Mouse (Mus musculus) kidney, adult 18-20 months (tissue): Measurements from ENCODE around the gene Acsl1.

Source experiments
- DNase-seq: peaks from one replicate; pipeline ENCODE4 v3.0.0; 2021

Acsl1 gene

DNA sequence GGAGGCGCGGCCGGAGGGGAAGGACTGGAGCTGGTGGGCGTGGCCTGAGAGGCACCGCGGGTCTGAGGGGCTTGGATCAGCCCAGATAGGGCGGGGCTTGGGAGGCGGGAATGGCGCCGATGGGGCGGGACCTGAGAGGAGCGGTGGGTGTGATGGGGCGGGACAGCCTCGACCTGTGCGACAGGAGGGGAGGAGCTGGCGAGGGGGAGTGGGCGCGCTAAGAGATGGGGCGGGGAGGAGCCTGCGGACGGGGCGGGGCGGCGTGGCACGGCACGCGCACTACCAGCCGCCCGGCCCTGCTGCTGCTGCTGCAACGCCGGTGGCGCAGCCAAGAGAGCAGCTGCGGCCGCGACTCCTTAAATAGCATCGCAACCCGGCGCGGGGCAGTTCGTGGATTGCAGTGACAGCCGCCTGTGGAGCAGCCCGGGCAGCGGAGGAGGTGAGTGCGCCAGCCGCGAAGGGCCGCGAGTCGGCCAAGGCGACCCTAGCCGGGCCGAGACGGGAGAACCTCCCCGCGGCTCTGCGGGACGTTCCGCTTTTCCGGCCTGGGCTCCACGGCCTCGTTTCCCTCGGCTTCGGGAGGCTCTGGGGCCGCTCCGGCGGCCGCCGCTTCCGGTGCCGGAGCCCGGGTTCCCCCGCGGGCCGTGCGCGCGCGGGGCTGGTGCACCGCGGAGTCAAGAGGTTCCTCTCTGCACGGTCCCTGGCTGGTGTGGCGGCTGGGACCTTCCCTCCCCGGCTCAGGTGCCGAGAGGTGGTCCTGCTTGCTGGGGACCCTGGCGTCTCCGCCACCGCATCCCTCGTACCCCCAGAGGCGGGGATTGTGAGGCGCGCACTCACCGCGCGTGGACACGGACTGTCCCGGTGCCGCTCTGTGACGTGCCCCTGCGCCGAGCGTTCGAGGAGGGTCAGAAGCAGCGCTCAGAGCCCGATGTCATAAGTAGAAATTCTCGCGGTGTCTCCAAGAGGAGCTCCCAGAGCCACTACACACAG, at the start of gene Acsl1:
Gene Acsl1, plus strand, starts transcription at position 246 of the 990 bp plus-strand sequence.
- peak; percentile 100 for DNase-seq

DNA sequence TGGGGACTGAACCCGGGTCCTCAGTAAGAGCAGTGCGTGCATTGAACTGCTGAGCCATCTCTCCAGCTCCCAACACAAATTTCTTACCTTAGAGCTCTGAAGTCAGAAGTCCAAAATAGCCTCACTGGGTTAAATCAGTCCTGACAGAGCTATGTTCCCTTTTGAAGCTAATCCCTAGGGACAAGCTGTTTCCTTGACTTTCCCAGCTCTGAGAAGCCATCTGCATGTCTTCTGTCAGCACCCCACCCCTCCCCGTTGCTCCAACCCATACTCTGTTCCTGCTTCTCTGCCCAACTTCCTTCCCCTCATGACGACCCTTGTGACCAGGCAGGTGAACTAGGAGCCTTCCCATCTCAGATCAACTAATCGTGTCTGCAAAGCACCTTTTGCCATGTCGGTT, 49.3 kb upstream of the Acsl1 start:
- DNase-seq = no peak

DNA sequence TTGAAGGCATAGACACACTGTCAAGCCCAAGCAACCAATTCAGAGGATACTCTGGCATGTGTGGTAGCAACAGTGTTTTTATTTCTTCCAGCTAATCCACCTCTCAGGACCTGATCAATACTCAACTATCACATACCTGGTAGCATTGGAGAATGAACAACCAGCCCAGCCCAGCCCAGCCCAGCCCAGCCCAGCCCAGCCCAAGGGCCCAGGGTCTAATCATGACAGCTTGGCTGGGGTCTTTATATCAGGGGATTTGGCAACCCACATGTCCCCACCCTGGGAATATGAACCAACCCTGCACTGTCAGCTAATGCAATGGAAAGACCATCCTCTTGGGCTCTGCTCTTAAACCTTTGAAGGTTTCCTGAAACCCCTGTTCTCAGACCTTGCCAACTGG, 42.9 kb upstream of the Acsl1 start:
- DNase-seq = no peak

DNA sequence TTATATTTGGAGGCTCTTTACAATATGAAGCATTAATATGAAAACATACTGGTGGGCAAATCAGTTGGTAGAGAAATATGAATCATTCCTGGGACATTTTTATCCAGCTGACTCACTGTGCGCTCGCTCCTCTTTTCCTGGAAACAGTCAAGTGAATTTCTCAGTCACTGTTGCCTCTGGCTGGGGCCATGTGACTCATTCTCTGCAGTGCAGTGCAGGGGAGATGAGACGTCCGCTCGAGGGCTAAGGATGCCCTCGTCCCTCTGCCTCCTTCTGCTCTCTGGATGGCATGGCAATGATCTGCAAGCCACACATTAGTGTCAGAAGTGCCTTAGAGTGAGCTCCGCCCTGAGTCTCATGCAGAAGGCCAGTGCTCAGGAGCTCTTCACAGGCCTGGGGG, 41.0 kb upstream of the Acsl1 start:
- peak; percentile 33 for DNase-seq

DNA sequence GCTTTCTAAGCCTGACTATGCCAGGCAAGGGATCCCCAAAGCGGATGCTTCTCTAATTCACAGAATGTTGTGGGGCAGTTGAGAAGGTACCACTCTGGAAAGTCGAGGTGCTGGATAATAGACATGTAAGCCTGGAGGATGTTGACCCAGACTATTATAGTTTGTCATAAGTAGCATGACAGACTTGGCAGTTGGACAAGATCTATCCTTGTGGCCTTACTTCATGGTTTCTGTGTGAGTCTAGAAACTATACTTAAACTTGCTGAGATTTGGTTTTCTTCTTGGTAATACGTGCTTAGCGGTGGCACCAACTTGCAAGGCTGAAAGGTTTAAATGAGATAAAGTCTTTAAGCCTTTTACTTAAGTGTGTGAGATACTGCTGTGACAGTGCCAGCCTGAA, 38.9 kb upstream of the Acsl1 start:
- DNase-seq = no peak

DNA sequence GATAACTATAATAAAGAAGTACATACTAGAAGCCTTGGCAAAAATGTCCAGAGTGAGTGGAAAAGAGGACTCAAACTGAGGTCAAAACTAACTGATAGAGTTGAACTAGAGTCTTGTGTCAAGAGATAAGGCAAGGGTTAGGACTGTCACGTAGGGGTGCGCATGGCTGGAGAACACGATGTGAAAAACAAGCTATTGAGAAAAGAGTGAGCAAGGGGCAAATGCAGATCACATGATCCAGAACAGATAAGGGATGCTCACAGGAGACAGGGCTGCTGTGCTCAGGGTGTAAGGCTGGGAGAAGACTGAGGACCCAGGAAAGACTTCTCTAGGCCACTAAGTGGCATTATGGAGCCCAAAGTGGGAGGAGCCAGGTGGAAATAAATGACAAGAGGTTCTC, 38.3 kb upstream of the Acsl1 start:
- no peak for DNase-seq

DNA sequence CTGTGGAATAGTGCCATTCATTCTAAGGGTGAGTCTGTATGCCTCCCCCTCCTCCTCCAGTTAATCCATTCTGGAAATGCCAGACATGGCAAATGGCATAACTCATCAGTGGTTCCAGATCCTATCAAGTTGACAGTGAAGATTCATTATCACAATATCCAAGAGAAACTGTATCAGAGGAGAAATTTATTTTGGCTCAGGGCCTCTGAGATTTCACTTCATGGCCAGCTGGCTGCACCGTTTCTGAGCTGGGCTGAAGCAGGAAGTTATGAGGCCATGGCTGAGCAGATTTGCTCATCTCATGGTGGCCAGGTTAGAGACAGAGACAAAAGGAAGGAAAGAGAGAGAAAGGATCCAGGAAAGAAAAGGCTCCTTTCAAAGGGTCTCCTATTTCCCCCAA, 37.2 kb upstream of the Acsl1 start:
- DNase-seq = no peak

DNA sequence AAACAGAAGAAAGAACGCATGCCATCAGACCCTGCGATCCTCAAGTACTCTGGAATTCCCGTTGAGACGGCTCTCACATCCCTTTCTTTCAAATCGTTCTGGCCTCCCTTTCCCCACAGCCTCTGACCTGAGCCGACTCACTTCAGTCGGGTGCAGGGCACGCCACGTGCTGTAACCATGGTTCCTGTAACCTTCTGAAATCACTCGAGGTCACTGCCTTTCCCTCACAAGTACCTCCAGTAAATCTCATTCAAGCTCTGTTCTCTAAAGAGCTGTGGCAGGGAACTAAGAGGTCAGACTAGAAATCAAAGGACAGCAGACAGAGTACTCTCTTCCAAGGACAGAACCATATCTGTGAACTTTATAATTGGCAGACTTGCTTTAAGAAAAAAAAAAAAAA, 32.3 kb upstream of the Acsl1 start:
- DNase-seq = peak; percentile 50

DNA sequence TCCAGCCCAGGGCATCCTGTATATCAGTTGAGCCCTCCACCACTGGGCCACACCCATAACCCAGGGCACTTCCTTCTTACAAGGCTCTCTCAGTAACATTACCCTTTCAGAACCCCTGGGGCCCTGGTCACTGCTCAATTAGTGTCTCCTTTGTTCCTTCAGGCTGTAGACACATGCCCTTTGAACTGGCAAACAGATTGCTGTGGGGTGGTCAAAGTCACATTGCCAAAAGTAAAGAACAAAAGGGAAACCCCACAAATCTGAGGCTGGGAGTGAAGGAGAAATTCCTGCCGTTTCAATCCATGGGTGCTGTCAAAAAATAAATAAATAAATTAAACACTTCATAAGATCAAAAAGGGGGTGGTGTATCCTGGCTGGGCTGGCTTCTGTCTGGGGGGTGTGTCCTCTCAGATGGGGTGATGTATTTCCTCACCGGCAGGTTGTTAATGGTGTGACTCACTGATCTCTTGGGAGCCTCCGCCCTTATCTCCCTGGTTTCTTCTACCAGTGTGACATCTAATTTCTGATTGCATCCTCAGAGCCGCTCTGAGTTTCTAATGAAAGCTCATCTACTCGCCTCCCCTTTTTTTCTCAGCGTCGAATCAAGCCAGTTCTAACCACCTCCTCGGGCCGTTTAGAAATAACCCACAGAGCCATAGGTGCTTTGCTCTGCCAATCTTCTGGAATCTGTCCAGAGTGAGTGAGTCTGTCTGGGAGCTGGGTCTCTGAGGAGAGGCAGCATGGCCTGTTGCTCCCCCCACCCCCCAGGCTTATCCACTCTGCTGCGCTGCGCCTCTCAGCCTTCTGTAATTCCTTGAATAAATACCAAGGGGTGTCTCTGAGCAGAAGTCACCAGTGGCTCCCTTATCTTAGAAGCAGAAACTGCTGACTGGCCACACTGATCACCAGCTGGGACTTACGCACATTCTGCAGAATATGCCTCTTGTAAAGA, 24.6 kb upstream of the Acsl1 start:
- DNase-seq = no peak

DNA sequence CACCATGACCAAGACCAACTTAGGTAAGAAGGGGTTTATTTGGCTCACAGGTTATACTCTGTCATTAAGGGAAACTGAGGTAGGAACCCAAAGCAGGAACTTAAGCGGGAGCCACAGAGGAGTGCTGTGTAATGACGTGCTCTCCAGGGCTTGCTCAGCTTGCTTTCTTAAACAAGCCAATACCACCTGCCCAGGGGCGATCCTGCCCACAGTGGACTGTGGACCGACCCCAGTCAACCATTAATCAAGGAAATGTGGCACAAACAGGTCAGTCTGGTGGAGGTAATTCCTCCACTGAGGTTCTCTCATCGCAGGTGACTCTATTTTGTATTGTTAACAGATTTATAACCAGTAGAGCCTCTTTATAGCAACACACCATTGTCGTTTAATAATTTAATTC, 23.5 kb upstream of the Acsl1 start:
- peak; percentile 77 for DNase-seq

DNA sequence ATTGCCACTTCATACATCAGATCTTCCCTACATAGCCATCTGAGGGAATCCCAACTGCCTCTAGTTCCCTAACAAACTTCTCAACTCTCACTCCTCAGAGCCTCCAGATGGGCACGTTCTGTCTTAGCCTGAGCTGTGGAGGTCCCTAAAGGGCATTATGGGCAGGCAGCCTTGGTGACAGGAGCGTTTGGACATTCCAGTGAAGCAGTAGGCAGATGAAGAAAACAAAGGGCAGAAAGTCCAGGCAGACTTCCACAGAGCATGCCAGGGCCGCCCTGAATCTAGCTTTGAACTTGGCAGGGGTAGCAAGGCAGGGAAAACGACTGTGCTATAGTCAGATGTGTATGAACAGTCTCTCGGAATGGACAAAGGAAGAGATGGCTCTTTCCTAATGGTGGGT, 22.2 kb upstream of the Acsl1 start:
- peak; percentile 53 for DNase-seq

DNA sequence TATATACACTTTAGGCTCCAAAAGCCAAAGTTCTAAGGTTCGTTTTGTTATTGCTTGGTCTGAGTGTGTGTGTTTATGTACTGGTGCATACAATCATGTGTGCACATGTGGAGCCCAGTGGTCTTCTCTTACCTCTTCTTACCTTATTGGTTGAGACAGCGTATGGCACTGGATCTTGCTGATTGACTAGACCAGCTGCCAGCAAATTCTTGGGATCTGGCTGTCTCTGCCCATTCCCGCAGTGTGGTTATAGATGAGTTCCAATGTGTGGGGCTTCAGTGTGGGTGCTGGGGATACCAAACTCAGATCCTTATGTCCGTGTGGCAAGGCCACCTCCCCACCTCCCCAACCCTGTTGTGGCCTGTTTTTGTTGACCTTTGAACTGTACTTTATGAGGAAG, 21.8 kb upstream of the Acsl1 start:
- peak; percentile 16 for DNase-seq

DNA sequence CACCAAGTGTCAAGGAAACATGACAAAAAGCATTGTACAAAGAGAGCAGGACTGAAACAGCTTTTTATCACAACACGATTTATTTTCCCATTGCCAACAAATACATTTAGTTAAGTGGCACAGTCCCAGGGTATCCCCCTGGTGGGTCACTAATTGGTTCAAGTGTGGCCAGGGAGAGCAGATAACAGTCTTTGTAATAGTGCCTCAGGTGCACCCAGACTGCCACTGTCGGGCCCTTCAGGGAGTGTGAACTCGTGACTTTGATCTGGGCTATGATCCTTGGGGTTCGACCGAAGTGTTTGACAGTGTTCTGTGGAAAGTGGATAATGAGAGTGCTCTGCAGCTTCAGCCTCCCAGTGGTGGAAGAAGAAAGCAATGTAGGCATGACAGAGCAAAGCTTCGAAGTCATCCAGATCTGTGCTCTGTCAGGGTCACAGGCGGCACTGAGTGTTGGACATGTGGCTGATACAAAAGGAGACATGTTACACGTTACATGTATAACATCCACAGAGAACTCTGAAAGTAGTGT, 21.1 kb upstream of the Acsl1 start:
- no peak for DNase-seq

DNA sequence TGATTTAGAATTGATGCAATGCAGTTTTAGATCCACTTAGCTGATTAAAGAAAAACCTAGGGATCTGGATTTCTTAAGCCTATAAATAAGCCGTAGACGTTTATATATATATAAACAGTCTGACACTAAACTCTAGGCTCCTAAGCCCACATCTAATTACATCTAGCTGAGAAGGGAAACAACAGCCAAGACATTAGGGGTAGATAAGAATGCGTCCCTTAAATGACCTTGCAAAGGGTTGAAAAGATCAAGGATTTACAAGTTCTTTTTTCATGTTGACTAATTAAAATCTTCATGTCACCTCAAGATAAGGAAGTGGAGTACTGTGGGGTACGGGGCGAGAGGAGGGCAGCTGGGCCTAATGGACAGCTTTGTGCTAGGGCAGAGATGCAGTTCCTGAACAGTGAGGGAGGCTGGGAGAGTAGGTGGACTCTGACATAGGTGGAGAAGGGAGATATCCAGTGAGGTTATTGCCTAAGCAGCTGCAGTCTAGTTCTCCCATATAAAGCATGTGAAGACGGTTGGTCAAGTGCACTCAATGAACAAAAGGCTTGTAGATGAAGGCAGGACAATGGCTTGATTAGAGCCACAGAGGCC, 12.5 kb upstream of the Acsl1 start:
- no peak for DNase-seq

DNA sequence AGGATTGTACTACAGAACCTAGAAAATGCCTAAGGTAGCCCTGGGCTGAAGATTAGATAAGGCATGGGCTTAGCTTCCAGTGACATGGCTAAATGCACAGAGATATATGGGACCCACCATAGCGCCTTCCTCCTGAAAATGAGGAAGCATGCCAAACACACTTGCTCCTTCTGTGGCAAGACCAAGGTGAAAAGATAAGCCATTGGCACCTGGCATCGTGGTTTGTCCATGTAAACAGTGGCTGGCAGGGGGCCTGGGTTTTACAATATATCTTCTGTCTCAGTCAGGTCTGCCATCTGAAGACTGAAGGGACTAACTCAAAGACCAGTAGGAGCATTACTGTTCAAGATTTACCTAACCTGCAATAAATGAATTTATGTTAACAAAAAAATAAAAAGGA, 2.4 kb upstream of the Acsl1 start:
- no peak for DNase-seq

DNA sequence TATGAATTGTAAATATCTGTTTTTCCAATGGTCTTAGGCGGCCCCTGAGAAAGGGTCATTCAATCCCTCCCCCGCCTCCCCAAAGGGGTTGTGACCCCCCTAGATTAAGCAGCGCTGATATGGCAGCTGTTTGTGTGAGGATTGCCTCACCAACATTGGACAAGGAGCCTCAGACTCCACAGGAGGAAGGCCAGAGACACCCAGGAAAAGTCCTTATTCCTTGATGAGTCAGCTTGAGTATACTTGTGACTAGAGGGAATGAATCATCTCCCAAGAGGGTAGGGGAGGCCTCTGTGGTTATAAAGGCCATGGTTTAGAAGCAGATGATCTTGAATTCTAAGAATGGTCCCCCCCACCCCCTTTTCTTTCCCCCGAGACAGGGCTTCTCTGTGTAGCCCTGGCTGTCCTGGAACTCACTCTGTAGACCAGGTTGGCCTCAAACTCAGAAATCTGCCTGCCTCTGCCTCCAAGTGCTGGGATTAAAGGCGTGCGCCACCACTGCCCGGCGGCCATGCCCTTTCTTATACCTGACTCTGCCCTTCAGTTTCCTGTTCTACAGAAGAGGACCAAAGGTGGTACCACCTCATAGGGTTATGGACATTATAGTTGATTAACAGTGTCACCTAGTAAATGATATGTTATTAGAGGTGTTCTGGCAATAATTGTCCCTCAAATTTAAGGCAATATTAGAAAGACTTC, 1.6 kb upstream of the Acsl1 start:
- DNase-seq = no peak

DNA sequence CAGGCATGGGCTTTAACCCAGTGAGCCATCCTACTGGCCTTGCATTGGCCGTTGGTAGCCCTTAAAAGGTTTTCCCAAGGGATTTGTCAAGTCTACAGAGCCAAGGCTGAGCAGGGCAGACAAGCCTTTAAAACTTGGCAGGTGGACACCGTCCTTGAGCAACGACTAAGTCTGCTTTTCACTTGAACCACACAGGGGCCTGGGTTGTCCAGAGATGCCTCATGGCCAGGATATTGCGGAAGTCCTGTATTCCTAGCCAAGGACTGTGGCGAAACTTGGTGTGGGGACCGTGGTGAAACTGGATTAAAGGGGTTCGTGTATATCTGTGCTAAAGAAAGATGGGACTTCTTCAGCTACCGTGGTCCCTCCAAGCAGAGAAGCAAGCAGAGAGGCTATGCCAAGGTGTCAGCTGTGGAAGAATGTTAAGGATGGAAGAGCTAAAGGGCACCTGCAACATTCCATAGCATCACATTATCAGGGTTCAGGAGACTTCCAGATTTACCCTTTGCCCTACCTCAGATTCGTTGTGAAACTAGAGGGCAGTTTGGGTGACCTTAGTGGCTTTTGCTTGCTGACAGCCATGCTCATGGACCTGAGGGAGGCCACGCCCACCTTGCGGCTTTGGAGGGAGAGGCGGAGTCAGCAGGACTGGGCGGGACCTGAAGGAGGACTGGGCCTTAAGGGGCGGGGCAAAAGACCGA, 596 bp upstream of the Acsl1 start:
- DNase-seq = no peak

DNA sequence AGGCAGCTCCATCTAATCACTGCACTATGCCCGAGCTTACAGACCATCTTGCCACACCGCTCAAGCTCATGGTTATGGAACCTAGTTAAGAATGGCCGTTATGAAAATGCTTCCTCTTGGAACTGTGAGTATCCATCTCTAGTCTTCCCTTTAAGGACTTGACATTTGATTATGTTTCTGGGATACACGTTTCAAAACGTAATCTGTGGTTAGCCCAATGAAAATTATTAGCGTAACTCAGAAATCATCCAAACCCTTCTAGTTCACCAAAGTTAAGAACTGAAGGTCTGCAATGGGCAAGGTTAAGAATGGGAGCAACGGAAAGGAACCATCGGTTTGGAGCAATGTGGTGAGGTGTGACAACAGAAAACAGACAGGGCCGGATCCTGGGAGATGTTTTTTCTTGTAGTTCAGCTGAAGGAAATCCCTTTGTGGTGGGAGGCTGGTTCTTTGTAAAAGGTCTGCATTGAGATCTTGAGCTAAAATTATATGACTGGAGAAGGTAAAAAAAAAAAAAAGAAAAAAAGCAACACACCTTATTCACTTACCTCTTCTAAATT, 1.2 kb downstream of the Acsl1 start:
- DNase-seq = no peak

DNA sequence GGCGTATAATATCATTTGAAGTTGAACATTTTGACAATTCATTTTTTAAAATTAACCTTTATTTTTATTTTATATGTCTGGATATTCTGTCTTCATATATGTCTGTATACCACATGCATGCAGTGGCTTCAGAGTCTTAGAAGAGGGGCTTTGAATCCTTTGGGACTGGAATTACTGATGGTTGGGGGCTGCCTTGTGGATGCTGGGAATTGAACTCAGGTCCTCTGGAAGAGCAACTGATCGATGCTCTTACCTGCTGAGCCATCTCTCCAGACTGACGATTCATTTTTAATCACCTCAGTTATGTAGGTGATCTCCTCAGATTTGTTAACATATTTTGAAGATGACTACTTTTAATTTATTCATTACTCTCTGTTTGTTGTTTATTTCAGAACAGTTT, 3.3 kb downstream of the Acsl1 start:
- no peak for DNase-seq

DNA sequence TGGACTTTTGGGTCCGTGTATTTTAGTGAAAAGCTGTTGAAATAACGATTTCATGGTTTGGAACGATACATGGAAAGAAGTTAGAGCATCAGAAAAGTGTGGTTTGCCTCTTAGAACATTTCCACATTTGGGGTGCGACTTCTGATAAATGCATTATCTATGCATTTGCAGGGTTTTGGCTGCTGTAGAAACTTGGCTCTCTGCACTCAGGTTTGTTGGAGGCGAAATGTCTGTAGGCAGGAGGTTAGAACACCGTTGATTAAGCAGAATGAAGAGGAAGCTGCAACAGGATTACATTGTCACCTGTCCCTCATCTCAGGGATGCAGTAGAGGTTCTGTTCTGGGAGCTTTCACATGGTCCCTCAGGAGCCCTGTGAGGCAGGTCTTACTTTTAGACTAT, 3.8 kb downstream of the Acsl1 start:
- DNase-seq = no peak

DNA sequence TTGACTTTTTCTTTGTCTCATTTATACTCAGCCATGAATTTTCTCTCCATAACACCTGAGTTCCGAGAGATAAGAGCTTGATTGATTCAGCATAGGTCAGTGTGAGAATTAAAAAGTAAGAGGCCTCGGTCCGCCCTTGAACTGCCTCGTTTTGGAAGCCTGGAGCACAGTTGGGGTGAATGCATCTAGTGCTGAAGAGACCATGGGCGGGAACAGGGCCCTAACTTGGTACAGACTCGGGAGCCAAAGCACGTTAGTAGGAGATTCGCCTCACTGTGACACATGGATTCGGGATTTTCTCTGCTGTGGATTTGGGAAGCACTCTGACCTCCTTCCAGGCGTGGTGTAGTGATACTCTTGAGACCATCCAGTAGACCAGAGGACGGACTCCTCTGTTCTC, 4.6 kb downstream of the Acsl1 start:
- DNase-seq = no peak
